Mouse (Mus musculus) lung, postnatal 36 days (tissue): Measurements from ENCODE around the gene Naa40.
A peak's percentile ranks its signal among the peaks of the same experiment; 100 is the strongest.

ENCODE experiments used
- DNase-seq: peaks from one replicate; pipeline ENCODE4 v3.0.0; 2022; ENCODE audit warnings: mixed read lengths

Gene Naa40

DNA sequence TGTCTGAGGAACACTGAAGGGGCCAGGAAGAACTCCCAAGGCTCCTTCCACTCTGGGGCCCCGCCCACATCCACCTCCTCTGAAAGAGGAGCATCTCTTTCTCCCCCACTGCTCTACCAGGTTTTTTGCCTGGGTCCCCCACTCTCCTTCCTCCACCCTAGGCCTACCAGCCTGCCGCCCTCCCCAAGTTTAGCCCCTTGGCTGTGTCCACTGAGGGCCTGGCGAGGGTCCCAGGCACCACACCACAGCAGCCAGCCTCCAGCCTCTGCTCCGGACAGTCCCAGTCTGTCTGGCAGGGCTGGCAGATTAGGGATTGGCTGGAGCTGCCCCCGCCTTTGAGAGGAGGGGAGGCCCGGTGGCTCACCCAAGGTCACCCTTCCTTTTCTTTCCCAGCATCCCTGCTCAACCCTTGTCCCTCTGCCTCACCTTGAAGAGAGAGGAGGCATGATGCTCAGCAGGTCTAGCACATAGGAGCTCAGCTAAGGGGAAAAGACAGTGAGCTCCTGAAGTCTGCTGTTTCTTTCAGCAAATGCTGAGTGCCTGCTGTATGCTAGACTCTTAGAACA is 23.9 kb upstream of the Naa40 start:
- DNase-seq = no peak

DNA sequence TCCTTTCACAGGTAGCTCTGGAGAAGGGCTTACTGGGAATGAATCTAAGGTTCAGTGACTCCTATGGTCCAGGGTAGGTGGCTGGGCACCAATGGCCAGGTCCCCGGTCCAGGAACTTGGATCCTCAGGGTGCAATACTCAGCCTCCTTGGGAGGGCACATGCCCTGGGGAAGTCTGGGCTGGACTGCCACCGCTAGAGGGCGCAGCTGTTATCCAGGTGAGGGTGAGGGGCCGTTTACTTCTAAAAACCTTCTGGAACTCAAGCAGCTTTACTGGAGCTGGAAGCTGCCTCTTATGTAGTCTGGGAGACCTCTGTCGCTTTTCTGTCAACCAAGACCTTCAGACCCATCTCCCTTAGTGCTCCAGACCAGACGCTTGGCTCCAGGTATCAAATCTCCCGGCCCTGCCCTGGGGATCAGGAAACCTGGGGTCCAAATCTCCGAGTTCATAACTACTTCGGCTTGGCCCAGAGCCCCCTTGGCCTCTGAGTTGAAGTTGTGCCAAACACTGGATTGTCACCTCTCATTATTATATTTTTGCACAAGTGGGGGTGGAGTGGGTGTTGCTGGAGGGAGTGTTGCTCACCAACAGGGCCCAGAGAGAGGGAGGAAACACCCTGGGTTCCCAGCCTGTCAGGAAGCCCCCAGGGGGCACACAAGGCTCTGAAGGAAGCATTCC is 23.2 kb upstream of the Naa40 start:
- peak; percentile 89 for DNase-seq

DNA sequence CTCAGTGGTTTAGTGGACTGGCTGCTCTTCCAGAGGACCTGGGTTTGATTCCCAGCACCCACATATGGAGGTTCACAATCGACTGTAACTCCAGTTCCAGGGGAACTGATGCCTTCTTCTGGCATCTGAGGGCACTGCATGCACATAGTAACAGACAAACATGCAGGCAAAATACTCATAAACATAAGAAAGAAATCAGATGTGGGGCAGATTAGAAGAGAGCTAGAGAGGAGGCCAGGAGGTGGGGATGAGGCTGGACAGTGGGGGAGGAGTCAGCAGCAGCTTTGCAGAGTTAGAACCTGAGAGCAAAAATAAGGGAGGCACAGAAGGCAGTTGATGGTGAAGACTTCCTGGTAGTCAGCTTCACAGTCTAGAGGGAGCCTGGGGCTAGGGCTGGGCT is 21.6 kb upstream of the Naa40 start:
- DNase-seq = no peak

DNA sequence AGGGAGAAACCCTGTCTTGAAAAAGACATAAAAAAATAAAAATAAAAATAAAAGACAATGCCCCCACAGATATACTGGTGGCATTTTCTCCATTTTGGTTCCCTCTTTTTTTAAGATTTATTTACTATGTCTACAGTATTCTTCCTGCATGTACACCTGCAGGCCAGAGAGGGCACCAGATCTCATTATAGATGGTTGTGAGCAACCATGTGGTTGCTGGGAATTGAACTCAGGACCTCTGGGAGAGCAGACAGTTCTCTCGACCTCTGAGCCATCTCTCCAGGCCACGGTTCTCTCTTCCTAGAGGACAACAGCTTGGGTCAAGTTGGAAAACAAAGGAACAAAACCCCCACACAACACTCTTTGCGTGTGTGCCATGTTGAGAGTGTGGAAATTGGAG is 21.0 kb upstream of the Naa40 start:
- no peak for DNase-seq

DNA sequence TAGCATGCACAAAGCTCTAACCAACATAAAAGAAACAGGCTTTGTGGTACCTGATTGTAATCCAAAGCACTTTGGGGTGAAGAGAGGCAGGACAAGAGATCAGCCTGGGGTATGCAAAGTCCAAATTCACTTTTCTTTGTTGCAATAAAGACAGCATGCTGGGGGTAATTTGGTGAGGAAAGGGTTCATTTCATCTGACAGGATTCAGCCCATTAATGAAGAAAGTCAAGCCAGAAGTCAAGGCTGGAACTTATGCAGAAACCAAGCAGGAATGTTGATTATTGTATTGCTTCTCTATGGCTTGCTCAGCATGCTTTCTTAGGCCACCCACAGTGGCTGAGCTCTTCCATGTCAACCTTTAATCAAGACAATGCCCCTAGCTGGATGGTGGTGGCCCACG is 20.5 kb upstream of the Naa40 start:
- DNase-seq = no peak

DNA sequence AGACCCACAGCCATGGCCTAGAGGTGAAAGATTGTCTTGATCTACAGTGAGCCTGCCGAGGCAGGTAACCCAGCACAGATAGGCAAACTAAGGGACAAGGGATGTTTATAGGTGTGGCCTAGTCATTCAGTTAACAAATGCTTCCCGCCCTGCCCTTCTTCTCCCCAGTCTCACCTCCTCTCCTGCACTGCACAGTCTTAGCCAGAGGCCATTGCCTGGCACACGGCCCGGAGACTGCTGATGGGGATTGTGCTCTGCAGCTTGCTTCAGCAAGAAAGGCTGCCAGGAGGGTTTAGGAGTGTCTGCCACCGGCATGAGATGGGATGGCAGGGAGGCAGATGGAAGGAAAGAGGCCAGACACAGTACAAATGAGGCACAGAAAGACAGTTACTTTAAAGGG is 16.9 kb upstream of the Naa40 start:
- DNase-seq = no peak

DNA sequence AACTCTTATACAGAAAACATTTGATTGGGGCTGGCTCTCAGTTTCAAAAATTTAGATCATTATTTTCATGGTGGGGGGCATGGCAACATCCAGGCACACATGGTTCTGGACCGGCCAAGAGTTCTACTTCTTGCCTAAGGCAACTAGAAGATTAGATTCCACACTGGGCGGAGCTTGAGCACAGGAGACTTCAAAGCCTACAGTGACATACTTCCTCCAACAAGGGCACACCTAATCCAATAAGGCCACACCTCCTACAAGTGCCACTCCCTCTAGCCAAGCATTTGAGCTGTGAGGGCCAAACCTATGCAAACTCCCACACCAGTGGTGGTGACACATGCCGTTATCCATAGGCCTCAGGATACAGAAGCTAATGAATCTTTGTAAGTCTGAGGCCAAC is 5.0 kb upstream of the Naa40 start:
- no peak for DNase-seq

DNA sequence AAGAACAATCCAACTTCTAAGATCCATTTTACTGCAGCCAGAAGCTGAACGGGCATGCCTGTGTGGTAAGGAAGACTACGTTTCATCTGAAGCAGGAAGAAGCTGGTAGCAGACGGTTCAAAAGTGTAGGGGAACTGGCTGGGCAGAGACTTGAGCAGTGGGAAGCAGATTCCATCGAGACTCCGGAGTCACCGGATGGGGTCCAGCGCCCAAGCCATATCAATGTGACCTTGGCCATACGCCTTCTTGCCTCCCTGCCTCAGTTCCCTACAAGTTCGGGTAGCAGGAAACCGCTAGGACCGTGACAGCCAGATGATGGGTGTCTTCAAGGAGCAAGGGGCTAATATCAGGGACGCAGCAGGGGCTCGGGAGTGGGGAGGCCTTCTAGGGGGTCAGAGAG is 692 bp downstream of the Naa40 start:
- no peak for DNase-seq

DNA sequence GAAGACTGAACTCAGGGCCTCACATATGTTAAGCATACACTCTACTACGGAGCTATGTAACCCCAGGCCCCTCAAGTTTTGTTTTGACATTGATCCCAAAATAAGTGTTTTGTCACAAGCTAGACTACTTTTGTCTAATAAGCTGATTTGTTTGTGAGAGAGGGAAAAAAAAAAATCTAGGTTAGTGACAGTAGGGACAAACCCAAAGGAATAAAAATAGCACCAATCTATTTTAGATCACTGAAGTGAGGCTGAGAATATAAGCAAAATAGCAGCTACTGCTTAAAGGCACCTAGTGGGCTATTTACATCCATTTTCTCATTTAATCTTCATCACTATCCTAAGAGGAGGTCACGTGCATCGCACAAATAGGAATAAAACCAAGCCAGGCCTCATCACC is 1.4 kb downstream of the Naa40 start:
- DNase-seq = no peak

DNA sequence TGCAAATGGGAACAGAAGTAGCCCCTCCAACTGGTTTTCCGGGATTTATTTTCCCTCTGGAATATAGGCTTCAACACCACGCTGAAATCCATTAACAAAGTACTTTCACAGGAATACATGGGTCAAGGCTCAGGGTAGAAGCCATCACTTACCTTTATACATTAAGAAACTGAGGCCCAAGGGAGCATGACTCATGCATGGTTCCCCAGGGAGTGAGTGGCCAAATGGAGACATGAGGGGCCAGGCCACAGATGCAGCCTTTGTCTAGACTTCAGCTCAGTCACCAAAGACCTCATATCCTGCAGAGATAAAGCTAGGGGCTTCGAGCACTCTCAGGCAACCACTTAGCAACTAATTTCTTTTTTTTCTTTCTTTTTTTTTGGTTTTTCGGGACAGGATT is 4.2 kb downstream of the Naa40 start:
- DNase-seq = no peak

DNA sequence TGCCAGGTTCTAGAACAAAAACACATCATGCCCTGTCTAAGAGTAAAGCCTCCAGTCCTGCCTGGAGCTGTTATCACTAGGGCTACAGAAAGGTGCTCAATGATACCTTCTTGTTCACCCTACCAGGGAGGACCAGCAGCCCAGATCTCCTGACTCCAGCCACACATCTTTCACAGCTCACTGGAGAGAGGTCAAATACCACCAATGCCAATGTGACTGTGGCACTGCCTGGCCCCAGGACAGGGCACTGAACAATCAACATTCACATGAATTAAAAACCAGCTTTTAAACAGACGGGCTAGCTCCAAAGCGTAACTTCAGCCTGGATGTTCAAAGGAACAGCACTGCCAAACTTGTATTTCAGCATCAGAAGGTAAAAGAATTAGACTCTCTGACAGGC is 5.0 kb downstream of the Naa40 start:
- no peak for DNase-seq

DNA sequence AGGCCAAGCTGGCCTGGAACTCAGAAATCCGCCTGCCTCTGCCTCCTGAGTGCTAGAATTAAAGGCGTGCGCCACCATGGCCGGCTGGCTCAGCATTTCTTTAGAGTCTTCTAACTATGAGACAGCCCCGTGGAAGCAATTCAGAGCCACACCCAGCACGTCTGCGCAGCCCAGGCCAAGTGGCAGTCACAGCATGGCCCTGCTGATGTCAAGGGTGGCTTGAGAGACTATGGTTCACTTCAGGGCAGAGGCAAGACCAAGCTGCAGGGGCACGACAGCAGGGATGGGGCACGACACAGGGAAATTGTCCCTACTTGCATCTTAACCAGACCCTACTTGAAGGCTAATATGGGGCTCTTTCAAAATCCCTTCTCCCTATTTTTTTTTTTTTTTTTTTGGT is 5.5 kb downstream of the Naa40 start:
- no peak for DNase-seq

DNA sequence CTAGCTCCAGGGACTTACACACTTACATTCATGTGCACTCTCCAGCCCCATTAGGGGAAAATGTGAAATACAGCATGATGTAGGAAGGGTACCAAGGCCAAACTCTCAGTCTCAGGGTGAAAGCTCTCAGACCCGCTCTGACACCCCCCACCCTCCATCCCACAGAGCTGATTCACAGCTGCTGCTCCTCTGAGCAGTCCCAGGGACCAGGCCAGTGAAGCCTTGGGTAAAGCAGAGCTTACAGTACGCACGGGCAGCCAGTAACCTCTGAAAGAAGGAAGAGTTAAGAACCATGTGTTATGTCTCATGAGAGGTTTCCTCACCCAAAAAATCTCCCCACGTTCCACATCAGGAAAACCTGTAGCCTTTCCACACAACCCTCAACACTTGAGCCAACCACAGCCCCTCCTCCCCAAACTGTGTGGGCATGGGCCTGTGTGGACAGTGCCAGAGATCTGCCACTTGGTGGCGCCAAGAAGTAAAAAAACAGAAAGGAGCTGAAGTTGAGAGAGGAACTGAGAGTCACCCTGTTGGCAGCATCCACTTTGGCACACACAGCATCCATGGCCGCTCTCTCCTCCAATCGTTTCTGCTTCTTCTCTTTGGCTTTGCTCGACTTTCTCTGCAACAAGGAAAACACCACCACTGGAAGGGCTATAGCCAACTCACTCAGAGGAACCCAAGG is 6.3 kb downstream of the Naa40 start:
- DNase-seq = peak; percentile 89

DNA sequence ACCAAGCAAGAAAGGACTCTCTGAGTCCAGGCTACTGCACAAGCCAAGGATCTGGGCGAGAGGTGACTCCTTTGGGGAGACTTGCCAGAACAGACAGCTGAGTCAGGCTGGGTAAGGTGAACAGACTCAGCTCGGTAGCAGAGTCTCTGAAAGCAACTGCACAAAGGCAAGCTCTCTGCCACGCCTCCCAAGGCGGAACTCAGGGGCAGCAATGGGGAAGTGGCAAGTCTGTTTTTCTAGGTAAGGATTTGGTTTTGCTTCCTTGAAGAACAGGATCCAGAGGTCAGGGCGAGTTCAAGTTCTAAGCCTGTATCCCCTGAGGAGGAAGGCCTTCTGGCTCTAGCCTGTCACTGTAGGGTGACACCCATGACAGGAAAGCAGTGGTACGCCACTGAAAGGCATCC is 14.5 kb downstream of the Naa40 start:
- DNase-seq = peak; percentile 61

DNA sequence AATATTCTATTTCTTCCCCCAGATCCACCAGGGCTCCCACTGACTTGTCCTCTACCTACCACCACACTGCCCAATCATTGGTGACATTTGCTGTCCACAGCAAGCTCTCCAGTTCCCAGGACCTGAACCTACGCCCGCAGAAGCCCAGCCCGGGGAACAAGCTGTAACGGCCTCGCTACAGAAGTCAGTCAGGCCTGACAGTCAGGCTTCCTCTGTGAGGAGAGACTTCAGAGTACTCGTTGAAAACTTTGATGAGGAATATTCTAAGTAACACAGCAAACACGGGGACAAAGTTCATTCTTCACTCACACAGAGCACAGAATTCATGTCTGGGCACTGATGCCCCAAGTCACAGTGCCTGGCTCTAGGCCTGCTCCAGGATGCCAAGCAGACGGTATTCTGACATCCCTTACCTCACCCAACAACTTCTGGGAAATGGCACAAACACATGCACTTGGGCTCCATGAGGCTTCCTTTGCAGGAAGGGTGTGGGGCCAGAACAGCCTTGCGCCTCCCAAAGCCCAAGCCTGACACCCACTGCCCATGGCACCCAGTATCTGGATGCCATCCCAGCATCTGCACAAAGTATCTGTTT is 15.8 kb downstream of the Naa40 start:
- DNase-seq = no peak

DNA sequence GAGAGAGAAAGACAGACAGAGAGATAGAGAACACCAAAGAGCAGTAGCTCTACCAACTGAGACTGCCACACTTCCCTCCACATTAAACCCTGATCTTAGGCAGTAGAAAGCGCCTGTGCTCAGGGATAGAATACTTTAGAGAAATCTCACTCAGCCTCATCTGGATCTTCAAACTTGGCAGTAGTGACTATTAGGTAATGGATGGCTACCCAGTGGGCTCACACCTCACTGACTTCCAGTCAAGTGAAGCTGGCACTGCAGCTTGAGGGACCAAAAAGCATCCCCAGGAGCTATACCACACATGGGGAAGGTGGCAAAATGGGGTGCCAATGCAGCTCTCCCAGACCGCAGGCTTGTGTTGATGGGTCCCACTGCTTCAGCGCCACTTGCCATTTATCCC is 16.7 kb downstream of the Naa40 start:
- no peak for DNase-seq

DNA sequence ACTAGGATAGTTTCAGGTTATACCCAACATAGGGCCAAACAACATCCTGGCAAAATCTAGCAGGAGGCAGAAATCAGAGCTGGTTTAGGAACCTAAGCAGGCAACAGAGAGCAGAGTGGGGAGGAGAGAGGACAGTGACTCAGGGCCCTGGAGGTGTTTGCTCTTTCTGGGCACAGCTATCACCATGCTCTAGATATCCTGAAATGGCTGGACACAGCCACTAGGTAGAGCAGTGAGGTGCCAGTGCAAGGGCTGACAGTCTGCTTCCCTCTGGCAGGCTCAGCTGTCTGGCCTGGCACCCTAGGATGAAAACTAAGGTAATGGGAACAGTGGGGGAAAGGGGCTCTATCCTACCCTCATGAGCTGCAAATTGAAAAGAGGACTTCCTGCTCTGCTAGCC is 17.5 kb downstream of the Naa40 start:
- DNase-seq = no peak

DNA sequence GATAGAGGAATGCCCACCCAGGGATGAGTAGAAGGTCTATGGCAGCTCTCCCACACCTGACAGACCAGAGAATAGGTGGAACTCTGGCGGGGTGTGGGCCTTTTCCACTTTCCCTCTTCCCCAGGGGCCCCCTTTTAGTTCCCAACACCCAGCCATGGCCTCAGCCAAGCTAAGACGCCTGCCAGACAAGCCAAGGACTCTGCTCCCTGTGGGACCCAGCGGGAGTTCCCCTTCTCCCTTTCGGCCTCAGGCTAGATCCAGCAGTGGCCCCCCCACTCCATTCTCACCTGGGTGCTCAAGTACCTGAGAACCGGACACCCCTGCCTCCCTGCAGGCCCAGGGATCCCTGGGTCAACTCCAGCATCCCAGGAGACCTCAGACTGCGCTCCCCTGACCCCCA is 18.8 kb downstream of the Naa40 start:
- no peak for DNase-seq

DNA sequence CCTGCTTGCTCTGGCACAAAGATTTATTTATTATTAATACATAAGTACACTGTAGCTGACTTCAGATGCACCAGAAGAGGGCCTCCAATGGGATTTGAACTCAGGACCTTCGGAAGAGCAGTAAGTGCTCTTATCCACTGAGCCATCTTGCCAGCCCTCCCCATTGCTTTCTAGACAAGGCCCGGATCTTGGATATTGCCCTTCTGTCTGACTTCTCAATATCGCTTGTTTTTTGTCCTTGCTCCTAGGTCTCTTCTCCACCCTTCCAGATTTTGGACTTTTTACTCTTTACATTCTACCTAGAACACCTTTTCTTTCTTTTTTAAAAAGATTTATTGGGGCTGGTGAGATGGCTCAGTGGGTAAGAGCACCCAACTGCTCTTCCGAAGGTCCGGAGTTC is 22.2 kb downstream of the Naa40 start:
- DNase-seq = no peak

DNA sequence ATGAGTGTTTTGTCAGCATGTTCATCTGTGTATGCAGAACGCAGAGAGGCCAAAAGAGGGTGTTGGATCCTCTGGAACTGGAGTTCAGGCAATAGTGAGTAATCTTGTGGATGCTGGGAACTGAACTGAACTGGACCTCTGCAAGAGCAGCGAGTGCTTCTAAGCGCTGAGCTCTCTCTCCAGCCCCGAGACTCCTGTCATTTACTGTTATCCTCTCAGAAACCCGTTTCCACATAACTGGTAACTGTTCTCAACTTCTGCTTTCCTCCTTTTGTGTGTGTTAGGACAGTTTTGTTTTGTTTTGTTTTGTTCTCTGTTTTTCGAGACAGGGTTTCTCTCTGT is 23.1 kb downstream of the Naa40 start:
- no peak for DNase-seq

DNA sequence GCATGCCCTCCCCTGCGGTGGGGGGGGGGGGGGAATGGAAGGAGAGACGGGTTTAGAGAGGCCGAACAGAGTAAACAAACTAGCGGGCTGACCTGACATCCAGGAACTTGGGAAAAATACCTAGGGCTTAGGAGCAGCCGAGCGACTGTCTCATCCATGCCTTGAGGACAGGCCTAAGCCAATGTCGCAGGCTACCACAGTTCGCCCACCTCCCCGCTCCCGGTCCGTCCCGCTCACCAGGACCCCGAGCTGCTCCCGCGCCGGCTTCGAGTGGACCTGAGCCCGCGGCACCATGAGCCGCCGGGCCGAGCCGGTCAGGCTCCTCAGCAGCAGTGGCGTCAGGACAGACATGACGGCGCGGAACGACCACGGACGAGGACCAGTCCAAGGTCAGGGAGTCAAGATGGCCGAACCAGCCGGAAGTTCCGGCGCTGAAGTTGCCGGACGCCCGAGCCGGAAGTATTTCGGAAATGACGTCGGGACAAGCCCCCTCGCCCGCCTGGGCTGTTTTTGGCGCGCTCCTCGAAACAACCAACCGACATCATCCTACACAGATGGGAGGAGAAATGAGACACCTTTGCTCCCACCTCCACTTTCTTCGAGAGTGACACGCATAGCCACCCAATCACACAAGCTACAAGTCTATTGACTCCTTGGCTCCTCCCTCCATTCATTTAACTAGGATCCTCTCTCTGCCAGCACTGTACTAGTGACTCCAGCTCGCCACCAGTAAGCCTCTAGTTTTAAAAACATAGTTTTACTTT is 23.6 kb downstream of the Naa40 start, which contains the start of gene Cox8a:
Gene Cox8a, minus strand, starts transcription at position 455 of the 764 bp plus-strand sequence.
- peak; percentile 98 for DNase-seq

DNA sequence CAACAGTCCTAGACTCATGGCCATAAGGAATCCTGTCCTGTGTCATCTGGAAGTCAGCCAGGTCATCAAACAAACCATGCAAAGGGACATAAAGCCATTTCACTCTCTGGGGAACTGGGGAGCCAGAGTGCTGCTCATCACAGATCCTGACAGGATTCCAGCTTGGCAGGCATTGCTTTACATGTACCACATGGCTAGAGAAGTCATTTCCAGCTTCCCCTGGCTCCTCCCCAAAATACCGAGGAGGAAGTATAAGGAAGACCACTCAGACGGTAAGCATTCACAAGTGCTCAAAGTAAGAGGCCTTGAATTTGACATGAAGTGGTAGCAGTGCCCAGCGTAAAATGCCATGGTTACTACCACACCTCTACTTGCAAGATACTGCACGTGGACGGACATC is 26.5 kb downstream of the Naa40 start:
- peak; percentile 73 for DNase-seq

DNA sequence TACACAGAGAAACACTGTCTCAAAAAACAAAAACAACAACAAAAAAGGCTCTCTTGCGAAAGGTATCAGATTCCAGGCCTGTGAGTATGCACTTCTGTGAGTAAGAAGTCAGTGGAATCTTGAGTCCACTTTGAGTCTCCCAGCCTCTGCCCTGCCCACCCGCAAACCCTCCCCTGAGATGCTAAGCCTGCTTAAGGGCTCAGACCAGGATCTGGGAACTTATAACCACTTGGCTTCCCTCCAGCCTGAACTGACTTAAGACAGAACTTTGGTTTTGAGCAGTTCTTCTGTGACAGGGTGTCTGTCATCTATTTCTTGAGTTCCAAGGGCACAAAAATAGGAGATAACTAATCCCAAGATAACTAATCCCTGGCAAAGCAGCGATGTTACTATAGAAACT is 28.0 kb downstream of the Naa40 start:
- DNase-seq = no peak

DNA sequence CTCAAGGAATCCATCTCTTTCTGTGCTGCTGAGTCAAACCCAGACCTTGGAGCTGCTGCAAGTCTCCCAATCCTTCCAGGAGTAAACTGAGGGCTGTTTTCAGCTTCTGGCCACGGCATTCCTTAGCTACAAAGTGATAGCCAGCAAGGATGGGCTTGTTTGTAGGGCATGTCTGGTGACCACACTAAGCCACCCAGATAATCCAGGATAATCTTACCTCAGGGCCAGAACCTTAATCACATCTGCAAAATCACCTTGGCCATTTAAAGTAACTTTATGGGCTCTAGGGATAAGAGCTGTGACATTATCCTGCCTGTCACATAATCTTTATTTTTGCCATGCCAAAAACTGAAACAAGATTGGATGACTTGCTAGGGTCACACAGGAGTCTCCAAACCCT is 28.8 kb downstream of the Naa40 start:
- no peak for DNase-seq
